Mouse (Mus musculus): ENCODE data around the gene Defb41. TPM values are rescaled to one million over a fixed set of nuclear protein-coding genes. Genes with fewer than 3 reads are reported as not detected.

Gene Defb41
- not detected for total RNA-seq (2023)

DNA sequence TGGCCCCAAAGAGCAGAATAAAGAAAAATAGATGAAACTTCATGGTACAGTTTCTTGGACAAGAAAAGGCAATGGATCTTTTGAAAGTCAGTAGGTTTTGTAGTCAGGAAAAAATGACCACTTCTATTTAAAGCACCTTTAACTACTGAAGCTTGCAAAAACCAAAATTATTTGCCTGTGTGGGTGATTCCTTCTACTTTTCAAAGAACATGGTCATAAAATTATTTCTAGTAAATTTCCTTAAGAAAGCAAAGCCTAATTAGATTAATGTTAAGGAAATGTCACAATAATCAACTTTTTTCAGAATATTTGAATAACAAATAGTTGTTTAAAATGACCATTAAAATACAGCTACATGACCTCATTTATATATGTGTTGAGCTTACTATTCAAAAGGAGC is at the start of gene Defb41:
Gene Defb41, minus strand, starts transcription at position 101 of the 400 bp plus-strand sequence.

DNA sequence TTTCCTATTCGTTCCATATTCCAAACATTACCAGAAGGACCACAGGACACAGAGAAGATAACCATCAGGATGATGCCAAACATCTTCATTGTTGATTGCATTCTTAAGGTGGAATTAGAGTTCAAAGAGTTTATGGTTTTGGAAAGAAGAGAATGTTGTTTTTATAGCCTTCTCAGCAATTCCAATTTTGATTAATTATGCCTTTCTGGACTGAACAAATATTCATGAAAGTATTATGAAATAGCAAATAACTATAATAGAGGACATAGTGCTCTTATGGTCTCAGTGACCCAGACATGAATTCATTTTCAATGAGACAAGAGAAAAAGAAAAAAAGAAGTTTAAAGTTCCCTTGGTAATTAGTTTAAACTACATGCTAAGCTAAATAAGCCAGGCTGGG is 27.6 kb downstream of the Defb41 start, which contains the start of gene Defb18:
Gene Defb18, minus strand, starts transcription at position 101 of the 400 bp plus-strand sequence.

Other genes with a start within 250 kb of the Defb41 start
- gene Crisp4, start 119.2 kb downstream of the Defb41 start, total RNA-seq (2023) = not detected
- gene Defb18, start 27.7 kb downstream of the Defb41 start, total RNA-seq (2023) = not detected

All from CD8-positive naive resting alpha-beta T cell, adult 57 days (primary cell).